Mouse (Mus musculus): Measurements from ENCODE around the gene Rev1. TPM values are rescaled to one million over a fixed set of nuclear protein-coding genes. Genes with fewer than 3 reads are reported as not detected.

Gene Rev1
- polyA plus RNA-seq, 1 experiment: 7.4 TPM

DNA sequence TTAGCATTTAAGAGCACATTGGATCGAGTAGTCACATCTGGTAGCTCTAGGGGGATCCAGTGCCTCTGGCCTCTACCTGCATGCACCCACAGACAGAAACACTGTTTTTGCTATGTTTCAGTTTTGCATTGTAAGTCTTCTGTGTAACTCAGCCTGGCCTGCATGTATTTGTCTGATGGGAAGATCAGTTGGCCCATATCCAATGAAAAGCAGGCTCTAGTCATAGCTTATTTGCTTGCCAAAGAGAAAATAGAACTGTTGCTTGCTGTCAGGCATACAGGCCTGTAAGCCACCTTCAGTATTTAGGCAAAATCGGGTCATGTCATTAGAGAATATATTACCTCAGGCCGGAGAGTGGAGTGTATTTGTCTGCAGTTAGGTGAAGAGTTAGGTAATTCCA lies 81.5 kb downstream of the Rev1 start:
- TF ChIP-seq CTCF (IDR thresholded peaks at IDR 0.05; ENCODE audit: extremely low read depth, insufficient read depth, insufficient read length, insufficient replicate concordance) (no peak), POLR2A (IDR thresholded peaks at IDR 0.05; ENCODE audit: low read depth, low read length) (no peak)
- Histone ChIP-seq H3K27ac (ENCODE audit: insufficient read depth, low read length) (no peak overlapping the region), H3K4me3 (ENCODE audit: extremely low read depth, insufficient read depth, insufficient read length) (no peak overlapping the region), H3K36me3 (ENCODE audit: control insufficient read depth, insufficient read depth, low read length) (peaks cover 52% of the 10 kb centered on the region), H3K27me3 (ENCODE audit: control insufficient read depth, insufficient read depth, low read length) (no peaks in the 10 kb centered on the region), H3K4me1 (ENCODE audit: control insufficient read depth, insufficient read depth, insufficient read length) (no peaks in the 10 kb centered on the region)
- 93% methylated on average over 3 of the region's 3 CpGs for WGBS
- DNase-seq (ENCODE audit: low read depth in 1 of 2, low spot score in 2 of 2): no peak

DNA sequence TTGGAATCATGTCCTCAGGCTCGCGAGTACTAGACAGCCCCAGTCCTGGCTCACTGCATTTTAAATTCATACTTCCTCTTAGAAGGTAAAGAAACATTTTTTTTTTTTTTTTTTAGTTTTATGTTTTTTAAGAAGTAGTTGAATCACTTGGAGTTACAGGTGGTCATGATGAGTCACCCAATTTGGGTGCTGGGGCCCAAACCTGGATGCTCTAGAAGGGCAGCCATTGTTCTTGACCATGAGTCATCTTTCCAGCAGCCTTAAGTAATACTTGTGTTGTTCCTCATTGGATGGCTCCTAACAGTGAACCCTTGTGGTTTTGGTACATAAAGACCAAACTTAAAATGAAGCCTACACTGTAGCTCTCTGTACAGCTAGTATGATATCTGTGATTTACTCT lies 90.7 kb downstream of the Rev1 start:
- WGBS: 88% methylated on average over 2 of the region's 2 CpGs
- no peak overlapping the region for H3K4me3 ChIP-seq (ENCODE audit: extremely low read depth, insufficient read depth, insufficient read length)
- TF ChIP-seq CTCF (IDR thresholded peaks at IDR 0.05; ENCODE audit: extremely low read depth, insufficient read depth, insufficient read length, insufficient replicate concordance): no peak
- TF ChIP-seq POLR2A (IDR thresholded peaks at IDR 0.05; ENCODE audit: low read depth, low read length): no peak

DNA sequence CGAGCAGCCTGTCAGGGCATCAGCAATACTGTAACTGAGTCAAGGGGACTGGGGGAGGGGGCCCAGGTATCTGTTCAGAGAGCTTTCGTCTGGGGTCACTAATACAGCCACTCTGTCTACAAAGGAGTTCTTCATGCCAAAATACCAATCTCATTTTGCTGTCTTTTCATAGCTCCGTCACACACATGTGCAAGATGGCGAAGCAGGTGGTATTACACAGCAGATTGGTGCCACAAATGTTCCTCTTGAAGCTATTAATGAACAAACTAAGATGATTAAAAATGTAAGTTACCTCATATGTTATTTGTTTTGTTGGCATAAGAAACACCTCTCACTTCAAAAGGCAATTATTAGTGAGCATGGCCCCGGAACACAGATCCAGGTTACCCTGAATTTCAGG lies 92.2 kb downstream of the Rev1 start:
- TF ChIP-seq POLR2A (IDR thresholded peaks at IDR 0.05; ENCODE audit: low read depth, low read length): no peak
- TF ChIP-seq CTCF (IDR thresholded peaks at IDR 0.05; ENCODE audit: extremely low read depth, insufficient read depth, insufficient read length, insufficient replicate concordance): no peak
- 96% methylated on average over 5 of the region's 5 CpGs for WGBS
- Histone ChIP-seq H3K4me3 (ENCODE audit: extremely low read depth, insufficient read depth, insufficient read length) (no peak overlapping the region), H3K4me1 (ENCODE audit: control insufficient read depth, insufficient read depth, insufficient read length) (no peaks in the 10 kb centered on the region), H3K27ac (ENCODE audit: insufficient read depth, low read length) (no peak overlapping the region), H3K27me3 (ENCODE audit: control insufficient read depth, insufficient read depth, low read length) (no peaks in the 10 kb centered on the region), H3K36me3 (ENCODE audit: control insufficient read depth, insufficient read depth, low read length) (peaks cover 51% of the 10 kb centered on the region)
- DNase-seq (ENCODE audit: low read depth in 1 of 2, low spot score in 2 of 2): no peak

More for the DNA sequence above, 90.7 kb downstream of the Rev1 start:
- Histone ChIP-seq H3K4me1 (ENCODE audit: control insufficient read depth, insufficient read depth, insufficient read length) (no peaks in the 10 kb centered on the region), H3K27me3 (ENCODE audit: control insufficient read depth, insufficient read depth, low read length) (no peaks in the 10 kb centered on the region), H3K27ac (ENCODE audit: insufficient read depth, low read length) (no peak overlapping the region), H3K36me3 (ENCODE audit: control insufficient read depth, insufficient read depth, low read length) (peaks cover 47% of the 10 kb centered on the region)
- no peak for DNase-seq (ENCODE audit: low read depth in 1 of 2, low spot score in 2 of 2)

DNA sequence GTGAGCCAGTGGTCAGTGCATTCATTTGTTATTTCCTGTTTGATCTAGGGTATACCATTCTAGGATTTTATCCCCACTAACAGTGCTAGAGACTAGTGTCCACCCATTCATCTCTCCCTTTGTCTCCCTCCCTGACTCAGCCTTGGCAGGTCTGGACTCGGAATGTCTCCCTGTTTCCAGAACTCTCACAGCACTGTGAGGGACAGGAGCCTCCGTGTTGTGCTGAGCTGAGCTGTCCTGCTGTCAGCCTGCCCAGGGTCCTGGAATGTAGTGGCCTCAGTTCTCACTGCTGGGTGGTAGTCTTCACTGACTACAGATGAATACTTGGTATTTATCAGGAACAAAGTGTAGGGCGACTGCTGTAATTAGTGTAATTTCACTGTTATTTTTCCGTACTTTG lies 94.1 kb downstream of the Rev1 start:
- no peak overlapping the region for H3K4me3 ChIP-seq (ENCODE audit: extremely low read depth, insufficient read depth, insufficient read length)
- 97% methylated on average over 4 of the region's 4 CpGs for WGBS

DNA sequence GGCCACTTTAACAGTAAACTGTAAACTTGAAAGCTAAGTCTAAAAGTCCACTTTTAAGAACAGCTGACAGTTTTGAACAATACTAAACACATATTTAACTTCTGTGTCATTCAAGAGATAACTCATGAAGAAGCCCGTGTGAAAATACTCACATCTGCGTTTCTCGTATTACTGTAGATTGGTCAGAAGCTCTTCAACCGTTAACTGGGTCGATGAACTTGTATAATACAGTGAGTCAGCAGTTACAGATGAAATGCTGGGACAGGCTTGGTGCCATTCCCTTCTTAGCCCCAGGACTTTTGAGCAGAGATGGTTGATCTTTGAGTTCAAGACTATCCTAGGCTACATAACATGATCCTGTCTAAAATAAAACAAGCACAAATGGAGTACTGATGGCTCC lies 98.2 kb downstream of the Rev1 start:
- peaks cover 28% of the 10 kb centered on the region for H3K36me3 ChIP-seq (ENCODE audit: control insufficient read depth, insufficient read depth, low read length)

More for the DNA sequence above, 94.1 kb downstream of the Rev1 start:
- no peaks in the 10 kb centered on the region for H3K4me1 ChIP-seq (ENCODE audit: control insufficient read depth, insufficient read depth, insufficient read length)
- DNase-seq (ENCODE audit: low read depth in 1 of 2, low spot score in 2 of 2): no peak
- no peak overlapping the region for H3K27ac ChIP-seq (ENCODE audit: insufficient read depth, low read length)
- H3K36me3 ChIP-seq (ENCODE audit: control insufficient read depth, insufficient read depth, low read length): peaks cover 52% of the 10 kb centered on the region
- H3K27me3 ChIP-seq (ENCODE audit: control insufficient read depth, insufficient read depth, low read length): no peaks in the 10 kb centered on the region
- TF ChIP-seq POLR2A (IDR thresholded peaks at IDR 0.05; ENCODE audit: low read depth, low read length): no peak
- no peak for TF ChIP-seq CTCF (IDR thresholded peaks at IDR 0.05; ENCODE audit: extremely low read depth, insufficient read depth, insufficient read length, insufficient replicate concordance)

DNA sequence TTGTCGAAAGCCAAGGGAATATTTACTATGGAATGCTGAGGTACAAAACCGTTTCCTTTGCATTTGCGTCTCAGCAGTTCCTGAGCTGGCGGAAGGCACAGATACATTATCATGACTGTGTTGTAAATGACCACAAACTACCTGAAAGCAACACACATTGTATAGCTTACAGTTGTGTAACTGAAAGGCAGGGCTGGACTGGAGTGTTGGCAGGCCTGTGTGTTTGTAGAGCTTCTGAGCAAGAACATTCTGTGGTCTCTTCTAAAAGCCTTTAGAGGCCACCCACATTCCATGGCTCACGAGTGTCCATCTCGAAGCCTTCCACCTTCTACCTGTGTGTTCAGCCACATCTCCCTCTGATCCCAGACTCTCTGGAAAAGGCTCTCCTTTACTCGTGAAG lies 102.3 kb downstream of the Rev1 start:
- 92% methylated on average over 7 of the region's 7 CpGs for WGBS
- no peak overlapping the region for H3K4me3 ChIP-seq (ENCODE audit: extremely low read depth, insufficient read depth, insufficient read length)
- peaks cover 19% of the 10 kb centered on the region for H3K36me3 ChIP-seq (ENCODE audit: control insufficient read depth, insufficient read depth, low read length)
- DNase-seq (ENCODE audit: low read depth in 1 of 2, low spot score in 2 of 2): no peak
- no peaks in the 10 kb centered on the region for H3K4me1 ChIP-seq (ENCODE audit: control insufficient read depth, insufficient read depth, insufficient read length)
- no peaks in the 10 kb centered on the region for H3K27me3 ChIP-seq (ENCODE audit: control insufficient read depth, insufficient read depth, low read length)
- H3K27ac ChIP-seq (ENCODE audit: insufficient read depth, low read length): no peak overlapping the region
- TF ChIP-seq CTCF (IDR thresholded peaks at IDR 0.05; ENCODE audit: extremely low read depth, insufficient read depth, insufficient read length, insufficient replicate concordance) (no peak), POLR2A (IDR thresholded peaks at IDR 0.05; ENCODE audit: low read depth, low read length) (no peak)

More for the DNA sequence above, 98.2 kb downstream of the Rev1 start:
- Histone ChIP-seq H3K4me1 (ENCODE audit: control insufficient read depth, insufficient read depth, insufficient read length) (no peaks in the 10 kb centered on the region), H3K4me3 (ENCODE audit: extremely low read depth, insufficient read depth, insufficient read length) (no peak overlapping the region), H3K27me3 (ENCODE audit: control insufficient read depth, insufficient read depth, low read length) (no peaks in the 10 kb centered on the region), H3K27ac (ENCODE audit: insufficient read depth, low read length) (no peak overlapping the region)
- WGBS: 92% methylated on average over 5 of the region's 5 CpGs
- no peak for TF ChIP-seq POLR2A (IDR thresholded peaks at IDR 0.05; ENCODE audit: low read depth, low read length)
- TF ChIP-seq CTCF (IDR thresholded peaks at IDR 0.05; ENCODE audit: extremely low read depth, insufficient read depth, insufficient read length, insufficient replicate concordance): no peak
- DNase-seq (ENCODE audit: low read depth in 1 of 2, low spot score in 2 of 2): no peak

DNA sequence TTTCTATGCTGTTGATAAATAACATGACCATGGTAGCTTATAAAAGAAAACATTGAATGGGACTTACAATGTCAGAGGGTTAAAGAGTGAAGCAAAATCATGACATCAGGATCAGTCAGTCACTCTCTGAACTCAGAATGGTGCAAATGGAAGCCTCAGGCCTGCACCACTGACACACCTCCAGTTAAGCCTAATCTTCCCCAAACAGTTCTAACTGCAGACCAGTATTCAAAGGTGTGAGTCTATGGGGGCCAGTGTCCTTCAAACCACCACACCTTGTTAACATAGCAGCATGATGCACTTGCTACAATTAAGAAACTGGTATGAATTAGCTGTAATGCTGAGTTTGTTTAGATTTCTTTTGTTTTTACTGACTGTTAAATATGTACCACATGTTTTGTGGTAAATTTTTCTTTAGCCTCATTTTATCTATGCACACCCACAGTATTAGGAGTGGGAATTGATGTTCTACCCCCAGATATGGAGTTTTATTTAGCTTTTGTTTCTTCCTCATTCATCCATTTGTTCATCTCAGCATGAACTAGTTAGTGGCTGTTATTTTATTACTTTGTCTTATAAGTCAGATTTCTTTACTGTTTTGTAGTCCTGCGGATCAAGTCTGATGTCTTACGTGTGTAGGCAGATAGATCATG lies 114.9 kb downstream of the Rev1 start:
- WGBS: 95% methylated on average over 2 of the region's 2 CpGs
- Histone ChIP-seq H3K4me1 (ENCODE audit: control insufficient read depth, insufficient read depth, insufficient read length) (peaks cover 6% of the 10 kb centered on the region; the same call in 1 of the 2 replicates), H3K4me3 (ENCODE audit: extremely low read depth, insufficient read depth, insufficient read length) (no peak overlapping the region), H3K36me3 (ENCODE audit: control insufficient read depth, insufficient read depth, low read length) (peaks cover 13% of the 10 kb centered on the region), H3K27ac (ENCODE audit: insufficient read depth, low read length) (no peak overlapping the region), H3K27me3 (ENCODE audit: control insufficient read depth, insufficient read depth, low read length) (no peaks in the 10 kb centered on the region)
- TF ChIP-seq POLR2A (IDR thresholded peaks at IDR 0.05; ENCODE audit: low read depth, low read length) (no peak), CTCF (IDR thresholded peaks at IDR 0.05; ENCODE audit: extremely low read depth, insufficient read depth, insufficient read length, insufficient replicate concordance) (no peak)
- DNase-seq (ENCODE audit: low read depth in 1 of 2, low spot score in 2 of 2): no peak
